Mouse (Mus musculus): ENCODE results near the gene Hoxd11.

Hoxd11 gene

GRCm38 (mm10) chr2:74707599-74707998, 28.2 kb downstream of the Hoxd11 start:
- no peak for DNase-seq (ENCODE audit: low read depth, low spot score)

- DNase-seq (ENCODE audit: low read depth, low spot score) = no peak
Measured at GRCm38 (mm10) chr2:74708676-74709075, 29.3 kb downstream of the Hoxd11 start.

- no peak for DNase-seq (ENCODE audit: low read depth, low spot score)
Measured at GRCm38 (mm10) chr2:74709465-74710419, 30.4 kb downstream of the Hoxd11 start.

- DNase-seq (ENCODE audit: low read depth, low spot score) = no peak
Measured at GRCm38 (mm10) chr2:74710929-74711543, 31.7 kb downstream of the Hoxd11 start.

GRCm38 (mm10) chr2:74711721-74712621, 32.6 kb downstream of the Hoxd11 start, which contains the start of the genes Hoxd3 and Hoxd4:
Hoxd3 (plus strand) TSS chr2:74711927.
Hoxd4 (plus strand) TSS chr2:74711929.
- DNase-seq (ENCODE audit: low read depth, low spot score) = no peak

- DNase-seq (ENCODE audit: low read depth, low spot score) = no peak
Measured at GRCm38 (mm10) chr2:74713239-74714150, 34.1 kb downstream of the Hoxd11 start.

GRCm38 (mm10) chr2:74714156-74714789, 34.9 kb downstream of the Hoxd11 start:
- DNase-seq (ENCODE audit: low read depth, low spot score) = no peak

- DNase-seq (ENCODE audit: low read depth, low spot score) = no peak
Measured at GRCm38 (mm10) chr2:74714881-74715280, 35.5 kb downstream of the Hoxd11 start.

GRCm38 (mm10) chr2:74715504-74716241, 36.3 kb downstream of the Hoxd11 start:
- peak; percentile 30 for DNase-seq (ENCODE audit: low read depth, low spot score)

GRCm38 (mm10) chr2:74720384-74720783, 41.0 kb downstream of the Hoxd11 start:
- DNase-seq (ENCODE audit: low read depth, low spot score) = no peak

- no peak for DNase-seq (ENCODE audit: low read depth, low spot score)
Measured at GRCm38 (mm10) chr2:74720955-74721491, 41.7 kb downstream of the Hoxd11 start.

GRCm38 (mm10) chr2:74721882-74722281, 42.5 kb downstream of the Hoxd11 start:
- DNase-seq (ENCODE audit: low read depth, low spot score) = no peak

GRCm38 (mm10) chr2:74722949-74723348, 43.6 kb downstream of the Hoxd11 start:
- DNase-seq (ENCODE audit: low read depth, low spot score) = no peak

- no peak for DNase-seq (ENCODE audit: low read depth, low spot score)
Measured at GRCm38 (mm10) chr2:74724244-74725015, 45.1 kb downstream of the Hoxd11 start.

GRCm38 (mm10) chr2:74725171-74725570, 45.8 kb downstream of the Hoxd11 start:
- no peak for DNase-seq (ENCODE audit: low read depth, low spot score)

- DNase-seq (ENCODE audit: low read depth, low spot score) = no peak
Measured at GRCm38 (mm10) chr2:74726551-74726950, 47.2 kb downstream of the Hoxd11 start, which contains the start of gene Gm28230. Gm28230 (plus strand) TSS chr2:74726728.

- DNase-seq (ENCODE audit: low read depth, low spot score) = no peak
Measured at GRCm38 (mm10) chr2:74726973-74727639, 47.7 kb downstream of the Hoxd11 start.
